13 mouse cellular contexts compared by ENCODE assay signal in the genomic region with DNA sequence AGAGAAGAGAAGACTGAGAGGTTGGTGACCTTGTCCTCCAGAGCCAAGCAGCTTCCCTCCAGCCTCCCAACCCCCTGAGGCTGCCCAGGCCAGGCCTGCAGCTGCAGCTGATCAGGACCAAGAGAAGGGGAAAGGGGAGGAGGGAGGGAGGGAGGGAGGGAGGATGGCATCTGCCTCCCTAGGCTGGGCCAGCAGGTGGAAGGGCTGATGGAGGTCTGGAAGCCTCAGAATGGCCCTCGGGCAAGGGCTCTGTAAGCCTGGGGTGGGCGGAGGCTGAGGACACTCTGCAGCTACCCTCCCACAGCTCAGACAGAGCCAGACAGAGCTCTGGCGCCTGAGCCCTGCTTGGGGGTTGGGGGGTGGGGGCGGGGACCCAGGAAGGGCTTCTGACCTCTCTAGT. TPM values are rescaled to one million over a fixed set of nuclear protein-coding genes. Genes with fewer than 3 reads are reported as not detected.
A peak's percentile ranks its signal among the peaks of the same experiment; 100 is the strongest.
DNase-seq lines count a peak whose midpoint lies in the region; ATAC-seq lines count a peak whose summit lies in the region.
"Had no signal": no experiment of that assay in that cellular context is flagged by ENCODE, and none has a peak within 500 bp of the region (broad histone marks: within the 10 kb centered on the region; RNA-seq: fewer than 3 reads in every experiment).

No protein-coding gene starts in this region.

- H3K9ac ChIP-seq in intestine, embryonic 16.5 days (ENCODE audit: low read depth, low read length): 0 out of 2 replicates have a peak overlapping the region, but pooled peaks have one; percentile 14
- no peak overlapping the region for H3K9ac ChIP-seq in intestine, embryonic 15.5 days
- H3K9ac ChIP-seq in embryonic facial prominence, embryonic 13.5 days: no peak overlapping the region
- no peak overlapping the region; the same call in 1 of the 2 replicates for H3K9ac ChIP-seq in liver, embryonic 16.5 days (ENCODE audit: low read depth, low read length)

- WGBS in intestine, embryonic 16.5 days: 47% methylated on average over 4 of the region's 4 CpGs
- 41% methylated on average over 4 of the region's 4 CpGs for WGBS in intestine, embryonic 15.5 days
- 17% methylated on average over 4 of the region's 4 CpGs for WGBS in embryonic facial prominence, embryonic 13.5 days
- WGBS in liver, embryonic 16.5 days (ENCODE audit: insufficient replicate concordance): 49% methylated on average over 4 of the region's 4 CpGs

- H3K27me3 ChIP-seq in intestine, embryonic 16.5 days (replicated peaks; ENCODE audit: control insufficient read depth, insufficient read depth, low read length): no peaks in the 10 kb centered on the region
- H3K27me3 ChIP-seq in intestine, embryonic 15.5 days (replicated peaks): no peaks in the 10 kb centered on the region
- H3K27me3 ChIP-seq in embryonic facial prominence, embryonic 13.5 days: peaks cover 19% of the 10 kb centered on the region
- H3K27me3 ChIP-seq in liver, embryonic 16.5 days (ENCODE audit: control insufficient read depth, insufficient read depth, low read depth, low read length): no peaks in the 10 kb centered on the region

- peak; percentile 36 for DNase-seq in ZHBTc4 (ENCODE audit: low read depth, low spot score)
- no peak for DNase-seq in urinary bladder, adult 18-20 months (ENCODE audit: low spot score in 2 of 2)
- DNase-seq in lung, postnatal 4 days: no peak
- DNase-seq: heart, adult 18-20 months; spleen, adult 18-20 months had no signal

- no peak overlapping the region for H3K4me3 ChIP-seq in intestine, embryonic 16.5 days (ENCODE audit: low read length)
- no peak overlapping the region for H3K4me3 ChIP-seq in intestine, embryonic 15.5 days (replicated peaks)
- no peak overlapping the region for H3K4me3 ChIP-seq in embryonic facial prominence, embryonic 13.5 days
- no peak overlapping the region for H3K4me3 ChIP-seq in liver, embryonic 16.5 days (ENCODE audit: low read depth, low read length)
- H3K4me3 ChIP-seq: erythroblast, embryonic 14.5 days; liver, embryonic 15.5 days; myocyte had no signal

- H3K27ac ChIP-seq in intestine, embryonic 16.5 days (ENCODE audit: low read length): peak overlapping the region; percentile 9; the same call in 1 of the 2 replicates
- no peak overlapping the region for H3K27ac ChIP-seq in intestine, embryonic 15.5 days
- no peak overlapping the region for H3K27ac ChIP-seq in embryonic facial prominence, embryonic 13.5 days
- 0 out of 2 replicates have a peak overlapping the region, but pooled peaks have one; percentile 34 for H3K27ac ChIP-seq in liver, embryonic 16.5 days (ENCODE audit: low read length)

- no peaks in the 10 kb centered on the region for H3K9me3 ChIP-seq in intestine, embryonic 16.5 days (ENCODE audit: control insufficient read depth, low read length)
- H3K9me3 ChIP-seq in intestine, embryonic 15.5 days: no peaks in the 10 kb centered on the region
- no peaks in the 10 kb centered on the region for H3K9me3 ChIP-seq in embryonic facial prominence, embryonic 13.5 days
- no peaks in the 10 kb centered on the region for H3K9me3 ChIP-seq in liver, embryonic 16.5 days (replicated peaks; ENCODE audit: control insufficient read depth, low read length)
- H3K9me3 ChIP-seq: liver, embryonic 15.5 days had no signal

- no peaks in the 10 kb centered on the region for H3K36me3 ChIP-seq in intestine, embryonic 16.5 days (ENCODE audit: control insufficient read depth, insufficient read depth, low read length)
- no peaks in the 10 kb centered on the region for H3K36me3 ChIP-seq in intestine, embryonic 15.5 days
- no peaks in the 10 kb centered on the region for H3K36me3 ChIP-seq in embryonic facial prominence, embryonic 13.5 days
- H3K36me3 ChIP-seq in liver, embryonic 16.5 days (ENCODE audit: control insufficient read depth, insufficient read depth): no peaks in the 10 kb centered on the region
- H3K36me3 ChIP-seq: liver, embryonic 15.5 days had no signal

- no peak overlapping the region for H3K4me2 ChIP-seq in intestine, embryonic 16.5 days (ENCODE audit: low read depth, low read length)
- H3K4me2 ChIP-seq in intestine, embryonic 15.5 days (replicated peaks): no peak overlapping the region
- H3K4me2 ChIP-seq in embryonic facial prominence, embryonic 13.5 days: no peak overlapping the region
- H3K4me2 ChIP-seq in liver, embryonic 16.5 days (ENCODE audit: low read depth, low read length): no peak overlapping the region; the same call in 1 of the 2 replicates

- ATAC-seq in intestine, embryonic 16.5 days: no peak
- ATAC-seq in intestine, embryonic 15.5 days: no peak
- peak; percentile 20; the same call in 1 of the 2 replicates for ATAC-seq in embryonic facial prominence, embryonic 13.5 days (ENCODE audit: insufficient number of reproducible peaks, insufficient read depth, low FRiP score, low TSS enrichment, low read depth)
- no peak for ATAC-seq in liver, embryonic 16.5 days (ENCODE audit: low read depth)

- H3K4me1 ChIP-seq in intestine, embryonic 16.5 days (ENCODE audit: control insufficient read depth, insufficient read depth, low read length): peaks cover 56% of the 10 kb centered on the region
- peaks cover 57% of the 10 kb centered on the region for H3K4me1 ChIP-seq in intestine, embryonic 15.5 days (replicated peaks)
- H3K4me1 ChIP-seq in embryonic facial prominence, embryonic 13.5 days: peaks cover 28% of the 10 kb centered on the region
- H3K4me1 ChIP-seq in liver, embryonic 16.5 days (ENCODE audit: control insufficient read depth, low read depth, low read length): peaks cover 80% of the 10 kb centered on the region

RNA-seq across cellular contexts. Expression of gene Nol4l, which starts 7.5 kb away (rescaled TPM):
- 28.6 and 34.2 TPM in 2 replicates for polyA plus RNA-seq in intestine, embryonic 16.5 days (2015; fragmentation: Nextera tagmentation; extraction: Ambion mirVana)
- polyA plus RNA-seq in intestine, embryonic 15.5 days (2015; fragmentation: Nextera tagmentation; extraction: Ambion mirVana): 25.6 and 27.1 TPM in 2 replicates
- polyA plus RNA-seq in embryonic facial prominence, embryonic 13.5 days (2015; fragmentation: Nextera tagmentation; extraction: Ambion mirVana): 12.4 and 16.0 TPM in 2 replicates
- polyA plus RNA-seq in liver, embryonic 16.5 days (2015; fragmentation: Nextera tagmentation; extraction: Ambion mirVana): 3.9 and 4.3 TPM in 2 replicates

RNA-seq across cellular contexts. Expression of gene 4930404H24Rik, which starts 29.7 kb away (rescaled TPM):
- not detected in 2 replicates for polyA plus RNA-seq in intestine, embryonic 16.5 days (2015; fragmentation: Nextera tagmentation; extraction: Ambion mirVana)
- polyA plus RNA-seq in intestine, embryonic 15.5 days (2015; fragmentation: Nextera tagmentation; extraction: Ambion mirVana): not detected in 2 replicates
- polyA plus RNA-seq in embryonic facial prominence, embryonic 13.5 days (2015; fragmentation: Nextera tagmentation; extraction: Ambion mirVana): not detected in 2 replicates
- not detected in 2 replicates for polyA plus RNA-seq in liver, embryonic 16.5 days (2015; fragmentation: Nextera tagmentation; extraction: Ambion mirVana)
- polyA plus RNA-seq: erythroblast, embryonic 14.5 days; large intestine, adult 2 months; liver, embryonic 15.5 days; myocyte had no signal

Comparison
In these comparisons a context has a peak if more than half of its experiments do, and no peak if none do; other contexts are left out.
1. H3K27ac ChIP-seq: peak in intestine, embryonic 16.5 days (single experiment) and liver, embryonic 16.5 days (single experiment); none in intestine, embryonic 15.5 days (single experiment) and embryonic facial prominence, embryonic 13.5 days (single experiment).